11 mouse cellular contexts compared by ENCODE assay signal in genomic region chr19:43521362-43521761, GRCm38 (mm10). TPM values are rescaled to one million over a fixed set of nuclear protein-coding genes. Genes with fewer than 3 reads are reported as not detected.
DNase-seq lines count a peak whose midpoint lies in the region; ATAC-seq and TF ChIP-seq lines count a peak whose summit lies in the region.
"Had no signal": no experiment of that assay in that cellular context is flagged by ENCODE, and none has a peak within 500 bp of the region (broad histone marks: within the 10 kb centered on the region; RNA-seq: fewer than 3 reads in every experiment).

No protein-coding gene starts in this region.

- H3K79me2 ChIP-seq in heart, adult 2 months (replicated peaks; ENCODE audit: control insufficient read depth, insufficient read depth, low read length) = no peaks in the 10 kb centered on the region

- peaks cover 12% of the 10 kb centered on the region for H3K4me1 ChIP-seq in heart, adult 2 months (ENCODE audit: control insufficient read depth, insufficient read depth, low read length)
- H3K4me1 ChIP-seq in heart, embryonic 10.5 days = peaks cover 54% of the 10 kb centered on the region
- peaks cover 42% of the 10 kb centered on the region for H3K4me1 ChIP-seq in kidney, embryonic 15.5 days
- peaks cover 49% of the 10 kb centered on the region for H3K4me1 ChIP-seq in midbrain, embryonic 15.5 days

- H3K4me2 ChIP-seq in kidney, embryonic 15.5 days = no peak overlapping the region
- peak overlapping the region; percentile 23 for H3K4me2 ChIP-seq in midbrain, embryonic 15.5 days

- WGBS in heart, adult 2 months = 44% methylated on average over 8 of the region's 8 CpGs
- WGBS in heart, embryonic 10.5 days = 66% methylated on average over 8 of the region's 8 CpGs
- 37% methylated on average over 8 of the region's 8 CpGs for WGBS in kidney, embryonic 15.5 days
- 33% methylated on average over 8 of the region's 8 CpGs for WGBS in midbrain, embryonic 15.5 days

- no peak for TF ChIP-seq EP300 in heart, adult 2 months (IDR thresholded peaks at IDR 0.05; ENCODE audit: insufficient read depth, low read depth, low read length)

- no peaks in the 10 kb centered on the region for H3K9me3 ChIP-seq in heart, embryonic 10.5 days
- H3K9me3 ChIP-seq in kidney, embryonic 15.5 days (replicated peaks) = no peaks in the 10 kb centered on the region
- H3K9me3 ChIP-seq in midbrain, embryonic 15.5 days = no peaks in the 10 kb centered on the region

- peak overlapping the region; percentile 20 for H3K4me3 ChIP-seq in heart, adult 2 months
- no peak overlapping the region for H3K4me3 ChIP-seq in heart, embryonic 10.5 days
- no peak overlapping the region for H3K4me3 ChIP-seq in kidney, embryonic 15.5 days (replicated peaks)
- H3K4me3 ChIP-seq in midbrain, embryonic 15.5 days = no peak overlapping the region

- intact Hi-C loops in heart, adult 2 months (cut with DNase I) = loop anchor here (10.0 kb wide), 1 partner anchor 857 kb away; no protein-coding TSS in a partner anchor
- intact Hi-C loops in gastrocnemius, postnatal 14 days (cut with DNase I; ENCODE audit: low total_unique reads) = no loop called here

- ATAC-seq in kidney, embryonic 15.5 days (replicated peaks; ENCODE audit: low FRiP score) = no peak
- no peak for ATAC-seq in midbrain, embryonic 15.5 days (replicated peaks)

- peak overlapping the region; percentile 50; the same call in 1 of the 2 replicates for H3K9ac ChIP-seq in heart, adult 2 months (ENCODE audit: low read depth, low read length)
- H3K9ac ChIP-seq in kidney, embryonic 15.5 days = no peak overlapping the region
- H3K9ac ChIP-seq in midbrain, embryonic 15.5 days = no peak overlapping the region

- no peak for TF ChIP-seq CTCF in heart, adult 2 months (IDR thresholded peaks at IDR 0.05)

- peaks cover 2% of the 10 kb centered on the region; the same call in 1 of the 2 replicates for H3K36me3 ChIP-seq in heart, adult 2 months (ENCODE audit: control insufficient read depth, insufficient read depth, low read length)
- H3K36me3 ChIP-seq in heart, embryonic 10.5 days = peaks cover 7% of the 10 kb centered on the region; the same call in 1 of the 2 replicates
- H3K36me3 ChIP-seq in kidney, embryonic 15.5 days = 0 out of 2 replicates have a peak, but pooled peaks cover 3% of the 10 kb centered on the region
- no peaks in the 10 kb centered on the region for H3K36me3 ChIP-seq in midbrain, embryonic 15.5 days (replicated peaks)

- peak overlapping the region; percentile 71 for H3K27ac ChIP-seq in heart, adult 2 months
- H3K27ac ChIP-seq in heart, embryonic 10.5 days = no peak overlapping the region
- H3K27ac ChIP-seq in kidney, embryonic 15.5 days = no peak overlapping the region
- H3K27ac ChIP-seq in midbrain, embryonic 15.5 days = no peak overlapping the region

- no peaks in the 10 kb centered on the region for H3K27me3 ChIP-seq in heart, adult 2 months (ENCODE audit: control insufficient read depth, insufficient read depth, low read length)
- no peaks in the 10 kb centered on the region for H3K27me3 ChIP-seq in heart, embryonic 10.5 days (ENCODE audit: insufficient read depth, poor library complexity, severe bottlenecking)
- H3K27me3 ChIP-seq in kidney, embryonic 15.5 days = peaks cover 3% of the 10 kb centered on the region
- no peaks in the 10 kb centered on the region for H3K27me3 ChIP-seq in midbrain, embryonic 15.5 days (replicated peaks)

- DNase-seq in heart, adult 2 months = no peak
- DNase-seq in heart, embryonic 10.5 days (ENCODE audit: low spot score) = no peak
- DNase-seq in kidney, adult 9 months = peak; percentile 59
- DNase-seq in MEL-GATA-1-ER (ENCODE audit: extremely low read depth, low read depth) = peak; percentile 34
- DNase-seq in ovary, postnatal 10 days (ENCODE audit: low spot score) = no peak
- DNase-seq in gastrocnemius, postnatal 14 days = no peak
- DNase-seq: cerebellum, postnatal 14 days; gastrocnemius, postnatal 36 days; lung, postnatal 10 days had no signal

- no peak for TF ChIP-seq POLR2A in heart, adult 2 months (IDR thresholded peaks at IDR 0.05; ENCODE audit: insufficient read depth, low read depth, low read length)

RNA-seq across cellular contexts. Expression of gene Got1, which starts 3.0 kb away (rescaled TPM):
- 1,000 to 10,000 TPM in 1 of 2 experiments, 100 to 1,000 TPM in 1; 956 to 1,224 TPM for total RNA-seq in heart, adult 2 months (2021)
- 575 and 746 TPM in 2 replicates for polyA plus RNA-seq in heart, adult 2 months (2012; rRNA removed)
- polyA plus RNA-seq in heart, embryonic 10.5 days (2016; fragmentation: Nextera tagmentation; extraction: Ambion mirVana) = 119 and 176 TPM in 2 replicates
- 57.8 and 59.0 TPM in 2 replicates for polyA plus RNA-seq in kidney, embryonic 15.5 days (2015; fragmentation: Nextera tagmentation; extraction: Ambion mirVana)
- 94.6 and 97.8 TPM in 2 replicates for polyA plus RNA-seq in midbrain, embryonic 15.5 days (2015; fragmentation: Nextera tagmentation; extraction: Ambion mirVana)
- total RNA-seq in gastrocnemius, postnatal 14 days (2021) = 100 to 1,000 TPM; 223 to 303 TPM

Comparison
In these comparisons a context has a peak if more than half of its experiments do, and no peak if none do; other contexts are left out.
1. DNase-seq: peak in kidney, adult 9 months (single experiment) and MEL-GATA-1-ER (single experiment); none in heart, adult 2 months (0 of 2), heart, embryonic 10.5 days (single experiment), ovary, postnatal 10 days (single experiment) and gastrocnemius, postnatal 14 days (single experiment).